Mouse (Mus musculus) naive thymus-derived CD4-positive, alpha-beta T cell, adult 2 months (primary cell): ENCODE data around the gene Il31.

Experiments used
- DNase-seq: peaks from one replicate; pipeline ENCODE4 v3.0.0-alpha.2; 2011; ENCODE audit warnings: low read depth

The Il31 gene

GRCm38 (mm10) chr5:123473817-123474216 lies 15.5 kb downstream of the Il31 start:
- DNase-seq, result no peak

- DNase-seq, result peak; percentile 56
These were observed 18.4 kb downstream of the Il31 start for GRCm38 (mm10) chr5:123470784-123471400.

- peak; percentile 46 for DNase-seq
These were observed 24.7 kb downstream of the Il31 start for GRCm38 (mm10) chr5:123464638-123465037.

GRCm38 (mm10) chr5:123461420-123461819 lies 27.9 kb downstream of the Il31 start:
- DNase-seq, result no peak

- no peak for DNase-seq
These were observed 37.4 kb downstream of the Il31 start for GRCm38 (mm10) chr5:123451886-123452285.

GRCm38 (mm10) chr5:123444849-123445334 lies 44.4 kb downstream of the Il31 start:
- DNase-seq, result no peak

GRCm38 (mm10) chr5:123444069-123444468 lies 45.2 kb downstream of the Il31 start:
- DNase-seq, result peak; percentile 72

GRCm38 (mm10) chr5:123442283-123442682 lies 47.0 kb downstream of the Il31 start:
- DNase-seq, result no peak

- no peak for DNase-seq
These were observed 48.6 kb downstream of the Il31 start for GRCm38 (mm10) chr5:123440664-123441063.

GRCm38 (mm10) chr5:123439941-123440340 lies 49.3 kb downstream of the Il31 start:
- no peak for DNase-seq

- no peak for DNase-seq
These were observed 50.0 kb downstream of the Il31 start for GRCm38 (mm10) chr5:123439312-123439711.

GRCm38 (mm10) chr5:123438381-123438780 lies 50.9 kb downstream of the Il31 start:
- no peak for DNase-seq

GRCm38 (mm10) chr5:123436780-123437175 lies 52.5 kb downstream of the Il31 start:
- DNase-seq, result peak; percentile 82

- DNase-seq, result peak; percentile 21
These were observed 53.1 kb downstream of the Il31 start for GRCm38 (mm10) chr5:123436071-123436779.

- DNase-seq, result no peak
These were observed 56.9 kb downstream of the Il31 start for GRCm38 (mm10) chr5:123432305-123432874.

GRCm38 (mm10) chr5:123431524-123432304 lies 57.6 kb downstream of the Il31 start:
- no peak for DNase-seq
